Mouse (Mus musculus) heart, postnatal 0 days (tissue): ENCODE measurements at regions not wholly inside any gene's neighbourhood (a gene's known extent, or its start where the extent isn't known, plus 50 kb on each side); places are given as distances from the start of the nearest gene placed in this dataset.

Experiments
- ATAC-seq: fragments of 200-750 bp; cut with Nextera tagmentation; 2 replicates; pipeline ENCODE4 v1.8.0; 2017; ENCODE audit warnings: low read depth, moderate number of reproducible peaks, moderate library complexity; ENCODE audit not compliant: insufficient read depth
- DNase-seq: peaks from one replicate; pipeline ENCODE4 v3.0.0-alpha.2; 2016; ENCODE audit warnings: low spot score
- H3K27ac ChIP-seq: fragments of 300-500 bp; sonication (generic); 2 replicates; pipeline ENCODE4 v1.5.1; 2014; ENCODE audit warnings: low read depth, mild to moderate bottlenecking
- H3K27me3 ChIP-seq: fragments of 300-500 bp; sonication (generic); 2 replicates; pipeline ENCODE4 v1.6.1; 2014; ENCODE audit warnings: low read length, mixed read lengths; ENCODE audit not compliant: control insufficient read depth, insufficient read depth
- H3K36me3 ChIP-seq: fragments of 300-500 bp; sonication (generic); replicated peaks from 2 replicates; pipeline ENCODE4 v1.6.1; 2014; ENCODE audit warnings: low read length, mixed read lengths; ENCODE audit not compliant: control insufficient read depth, insufficient read depth
- H3K4me1 ChIP-seq: fragments of 300-500 bp; sonication (generic); 2 replicates; pipeline ENCODE4 v1.6.1; 2014; ENCODE audit warnings: antibody characterized with exemption; ENCODE audit not compliant: control insufficient read depth, insufficient read depth
- H3K4me2 ChIP-seq: fragments of 300-500 bp; sonication (generic); 2 replicates; pipeline ENCODE4 v1.6.1; 2014; ENCODE audit warnings: low read depth, mild to moderate bottlenecking, low read length, moderate library complexity
- H3K4me3 ChIP-seq: fragments of 300-500 bp; sonication (generic); 2 replicates; pipeline ENCODE4 v1.5.1; 2014; ENCODE audit warnings: low read depth, low read length
- H3K9ac ChIP-seq: fragments of 300-500 bp; sonication (generic); replicated peaks from 2 replicates; pipeline ENCODE4 v1.6.1; 2014; ENCODE audit warnings: low read depth, low read length, mixed read lengths
- H3K9me3 ChIP-seq: fragments of 300-500 bp; sonication (generic); replicated peaks from 2 replicates; pipeline ENCODE4 v1.6.1; 2016; ENCODE audit warnings: low read length; ENCODE audit not compliant: control insufficient read depth
- CTCF ChIP-seq: IDR thresholded peaks from 2 replicates; pipeline ENCODE4 v1.5.1; 2016; ENCODE audit warnings: antibody characterized with exemption, control low read depth, low read depth
- EP300 ChIP-seq: IDR thresholded peaks from 2 replicates; pipeline ENCODE4 v1.6.1; 2016; ENCODE audit warnings: antibody characterized with exemption, low read depth
- WGBS: fragments of 180-500 bp; shearing (Covaris S2); extraction: QIAGEN DNeasy Blood & Tissue Kit; methylation state at CpG from one replicate; pipeline ENCODE4 v1.1.7; 2014; 5-methylcytosine and 5-hydroxymethylcytosine counted together

- 72% methylated on average over 5 of the region's 5 CpGs for WGBS
- Histone ChIP-seq H3K36me3 (no peaks in the 10 kb centered on the region), H3K4me1 (no peaks in the 10 kb centered on the region), H3K4me2 (no peak overlapping the region), H3K4me3 (no peak overlapping the region), H3K27ac (no peak overlapping the region), H3K27me3 (no peaks in the 10 kb centered on the region), H3K9ac (no peak overlapping the region), H3K9me3 (no peaks in the 10 kb centered on the region)
- ATAC-seq (no peak), DNase-seq (no peak)
- TF ChIP-seq EP300 (no peak), CTCF (no peak)
These were observed 85.0 kb downstream of the Glrx3 start for GRCm38 (mm10) chr7:137522450-137522849.

GRCm38 (mm10) chr7:137533476-137533875 lies 96.1 kb downstream of the Glrx3 start:
- no peaks in the 10 kb centered on the region for H3K4me1 ChIP-seq

GRCm38 (mm10) chr7:137549991-137550390 lies 112.6 kb downstream of the Glrx3 start:
- ATAC-seq (no peak), DNase-seq (peak; percentile 52)
- Histone ChIP-seq H3K27ac (no peak overlapping the region), H3K9me3 (no peaks in the 10 kb centered on the region), H3K27me3 (no peaks in the 10 kb centered on the region), H3K9ac (no peak overlapping the region), H3K4me2 (no peak overlapping the region), H3K4me1 (no peaks in the 10 kb centered on the region), H3K4me3 (no peak overlapping the region), H3K36me3 (no peaks in the 10 kb centered on the region)
- TF ChIP-seq EP300 (no peak), CTCF (peak; percentile 58)
- 25% methylated on average over 2 of the region's 2 CpGs for WGBS

More at GRCm38 (mm10) chr7:137533476-137533875, 96.1 kb downstream of the Glrx3 start:
- WGBS, result 64% methylated on average over 4 of the region's 4 CpGs
- H3K4me3 ChIP-seq, result no peak overlapping the region
- H3K36me3 ChIP-seq, result no peaks in the 10 kb centered on the region
- no peaks in the 10 kb centered on the region for H3K9me3 ChIP-seq
- no peak overlapping the region for H3K9ac ChIP-seq
- TF ChIP-seq CTCF, result no peak
- H3K27ac ChIP-seq, result no peak overlapping the region
- DNase-seq (no peak), ATAC-seq (no peak)
- no peak overlapping the region for H3K4me2 ChIP-seq
- H3K27me3 ChIP-seq, result 0 out of 2 replicates have a peak, but pooled peaks cover 3% of the 10 kb centered on the region

- Histone ChIP-seq H3K36me3 (no peaks in the 10 kb centered on the region), H3K4me3 (no peak overlapping the region), H3K27me3 (no peaks in the 10 kb centered on the region), H3K4me1 (no peaks in the 10 kb centered on the region), H3K4me2 (no peak overlapping the region), H3K27ac (no peak overlapping the region), H3K9me3 (no peaks in the 10 kb centered on the region), H3K9ac (no peak overlapping the region)
- no peak for DNase-seq
- TF ChIP-seq CTCF (no peak), EP300 (no peak)
- WGBS, result 77% methylated on average over 5 of the region's 5 CpGs
- no peak for ATAC-seq
These were observed 115.3 kb downstream of the Glrx3 start for GRCm38 (mm10) chr7:137552551-137553198.

GRCm38 (mm10) chr7:137555481-137555880 lies 118.1 kb downstream of the Glrx3 start:
- Histone ChIP-seq H3K4me1 (no peaks in the 10 kb centered on the region), H3K4me3 (no peak overlapping the region), H3K27ac (no peak overlapping the region), H3K4me2 (no peak overlapping the region), H3K9ac (no peak overlapping the region), H3K9me3 (no peaks in the 10 kb centered on the region), H3K36me3 (no peaks in the 10 kb centered on the region), H3K27me3 (no peaks in the 10 kb centered on the region)
- no peak for DNase-seq
- no peak for ATAC-seq
- WGBS, result 51% methylated on average over 2 of the region's 2 CpGs
- no peak for TF ChIP-seq EP300
- no peak for TF ChIP-seq CTCF

GRCm38 (mm10) chr7:137557439-137557838 lies 120.0 kb downstream of the Glrx3 start:
- TF ChIP-seq CTCF, result no peak
- no peak for TF ChIP-seq EP300
- Histone ChIP-seq H3K4me2 (no peak overlapping the region), H3K36me3 (no peaks in the 10 kb centered on the region), H3K4me3 (no peak overlapping the region), H3K4me1 (no peaks in the 10 kb centered on the region), H3K9ac (no peak overlapping the region), H3K27ac (no peak overlapping the region), H3K9me3 (no peaks in the 10 kb centered on the region), H3K27me3 (no peaks in the 10 kb centered on the region)
- ATAC-seq (no peak), DNase-seq (no peak)
- WGBS, result 79% methylated on average over 3 of the region's 3 CpGs
